Mouse (Mus musculus): ENCODE data around the gene Emx2.

GRCm38 (mm10) chr19:59450561-59451135, 7.5 kb upstream of the Emx2 start:
- TF ChIP-seq CTCF (IDR thresholded peaks at IDR 0.05; ENCODE audit: low read depth), result no peak
- no peak for TF ChIP-seq EP300 (optimal IDR thresholded peaks at IDR 0.05)

All from stomach, postnatal 0 days (tissue).